Mouse (Mus musculus) hindbrain, embryonic 12.5 days (tissue): ENCODE measurements at regions not wholly inside any gene's neighbourhood (a gene's known extent, or its start where the extent isn't known, plus 50 kb on each side); places are given as distances from the start of the nearest gene placed in this dataset.

Experiments
- ATAC-seq: fragments of 200-750 bp; cut with Nextera tagmentation; 2 replicates; pipeline ENCODE4 v1.8.0; 2017; ENCODE audit warnings: moderate TSS enrichment; ENCODE audit not compliant: low FRiP score
- H3K27ac ChIP-seq: fragments of 300-500 bp; sonication (generic); 2 replicates; pipeline ENCODE4 v1.5.1; 2016; ENCODE audit warnings: mild to moderate bottlenecking
- H3K27me3 ChIP-seq: fragments of 300-500 bp; sonication (generic); 2 replicates; pipeline ENCODE4 v1.6.1; 2016; ENCODE audit warnings: mild to moderate bottlenecking
- H3K36me3 ChIP-seq: fragments of 300-500 bp; sonication (generic); 2 replicates; pipeline ENCODE4 v1.6.1; 2016; ENCODE audit warnings: mild to moderate bottlenecking
- H3K4me1 ChIP-seq: fragments of 300-500 bp; sonication (generic); 2 replicates; pipeline ENCODE4 v1.6.1; 2016
- H3K4me2 ChIP-seq: fragments of 300-500 bp; sonication (generic); replicated peaks from 2 replicates; pipeline ENCODE4 v1.6.1; 2016; ENCODE audit warnings: mild to moderate bottlenecking
- H3K4me3 ChIP-seq: fragments of 300-500 bp; sonication (generic); 2 replicates; pipeline ENCODE4 v1.5.1; 2016; ENCODE audit warnings: mild to moderate bottlenecking
- H3K9ac ChIP-seq: fragments of 300-500 bp; sonication (generic); 2 replicates; pipeline ENCODE4 v1.6.1; 2016; ENCODE audit warnings: mild to moderate bottlenecking, moderate library complexity
- H3K9me3 ChIP-seq: fragments of 300-500 bp; sonication (generic); replicated peaks from 2 replicates; pipeline ENCODE4 v1.6.1; 2016; ENCODE audit warnings: mild to moderate bottlenecking
- WGBS: fragments of 180-500 bp; shearing (Covaris S2); methylation state at CpG from one replicate; pipeline ENCODE4 v1.1.7; 2016; 5-methylcytosine and 5-hydroxymethylcytosine counted together

DNA sequence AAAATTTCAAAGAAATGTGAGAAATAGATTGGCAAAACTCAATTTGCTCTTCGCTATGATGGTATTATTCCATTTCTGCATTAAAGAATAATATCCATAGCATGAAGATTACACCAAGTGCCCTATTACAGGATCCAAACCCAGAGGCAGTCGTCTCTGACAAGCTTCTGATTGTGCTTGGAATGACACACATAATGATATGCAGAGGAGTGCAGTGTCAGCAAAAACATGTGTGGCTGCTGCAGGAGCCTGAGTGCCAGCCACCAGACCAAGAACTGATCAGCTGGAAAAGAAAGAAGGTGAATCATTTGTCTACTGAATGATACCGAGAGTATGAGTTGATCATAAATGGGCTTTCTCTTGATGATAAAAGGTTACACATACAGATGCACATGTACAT lies 137.3 kb downstream of the Il15 start:
- Histone ChIP-seq H3K27ac (no peak overlapping the region), H3K9me3 (no peaks in the 10 kb centered on the region), H3K27me3 (no peaks in the 10 kb centered on the region), H3K9ac (no peak overlapping the region), H3K36me3 (no peaks in the 10 kb centered on the region), H3K4me2 (no peak overlapping the region), H3K4me1 (no peaks in the 10 kb centered on the region), H3K4me3 (no peak overlapping the region)
- peak; percentile 69; the same call in 1 of the 2 replicates for ATAC-seq
- 73% methylated on average over 3 of the region's 3 CpGs for WGBS

DNA sequence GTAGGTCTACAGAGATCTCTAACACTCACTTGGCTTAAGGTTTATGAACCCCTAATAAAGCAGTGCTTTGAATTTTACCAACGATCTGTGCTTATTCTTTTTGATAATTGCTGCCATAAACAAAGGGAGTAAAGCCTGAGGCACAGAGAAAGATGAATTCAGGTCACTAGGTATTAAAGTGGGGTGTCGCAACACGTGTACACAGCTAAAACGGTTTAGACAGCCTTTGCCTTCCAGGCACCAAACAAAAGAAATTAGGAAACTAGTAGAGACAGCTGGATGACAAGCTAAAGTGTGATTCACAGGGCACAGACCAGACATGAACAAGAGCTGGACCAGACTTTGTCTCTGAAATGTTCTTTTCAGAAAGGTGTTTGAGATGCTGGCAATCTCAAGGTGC lies 140.8 kb downstream of the Il15 start:
- Histone ChIP-seq H3K27me3 (no peaks in the 10 kb centered on the region), H3K9me3 (no peaks in the 10 kb centered on the region), H3K27ac (no peak overlapping the region), H3K4me2 (no peak overlapping the region), H3K4me1 (no peaks in the 10 kb centered on the region), H3K4me3 (no peak overlapping the region), H3K36me3 (no peaks in the 10 kb centered on the region), H3K9ac (no peak overlapping the region)
- whole genome bisulfite sequencing: 71% methylated on average over 4 of the region's 4 CpGs
- no peak for ATAC-seq

DNA sequence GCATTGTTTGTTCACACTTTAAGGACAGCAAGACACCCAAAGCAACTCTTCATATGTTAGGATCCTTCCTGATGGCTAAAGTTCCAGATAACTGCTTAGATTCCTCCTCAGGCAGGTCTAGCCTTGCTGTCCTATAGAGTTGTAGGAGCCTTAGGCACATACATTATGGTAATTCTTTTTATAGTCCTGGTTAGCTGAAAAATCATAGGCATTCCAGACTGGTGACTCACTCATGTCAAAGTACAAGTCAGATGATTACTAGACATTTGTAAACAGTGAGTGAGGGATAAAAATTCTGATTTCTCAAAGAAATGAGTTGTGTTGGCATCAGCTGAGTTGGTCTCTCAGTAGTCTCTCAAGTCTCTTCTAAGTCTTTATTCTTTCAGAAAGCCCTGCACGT lies 142.4 kb downstream of the Il15 start:
- ATAC-seq: no peak
- Histone ChIP-seq H3K27ac (no peak overlapping the region), H3K9ac (no peak overlapping the region), H3K4me2 (no peak overlapping the region), H3K27me3 (no peaks in the 10 kb centered on the region), H3K4me1 (no peaks in the 10 kb centered on the region), H3K9me3 (no peaks in the 10 kb centered on the region), H3K4me3 (no peak overlapping the region), H3K36me3 (no peaks in the 10 kb centered on the region)
- WGBS: 82% methylated on average over 1 of the region's 1 CpGs

DNA sequence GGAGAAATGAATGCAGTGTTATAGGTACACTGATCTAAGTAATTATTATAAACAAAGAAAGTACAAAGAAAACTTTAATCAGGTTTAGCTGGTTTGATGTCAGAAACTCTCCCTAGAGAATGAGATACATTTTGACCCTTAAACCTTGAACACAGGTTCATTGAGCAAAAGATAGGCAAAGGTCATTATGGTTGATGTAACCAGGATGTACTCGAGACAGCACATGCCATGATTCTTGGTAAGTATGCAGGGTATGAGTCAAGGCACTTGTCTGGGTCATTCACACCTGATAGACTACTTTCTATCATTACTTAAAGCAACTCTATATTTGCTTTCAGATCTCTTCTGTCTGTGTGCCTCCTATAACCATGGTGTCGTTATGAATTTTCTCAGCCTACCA lies 147.2 kb downstream of the Il15 start:
- Histone ChIP-seq H3K27me3 (no peaks in the 10 kb centered on the region), H3K4me1 (no peaks in the 10 kb centered on the region), H3K4me3 (no peak overlapping the region), H3K4me2 (no peak overlapping the region), H3K36me3 (no peaks in the 10 kb centered on the region), H3K9ac (no peak overlapping the region), H3K9me3 (no peaks in the 10 kb centered on the region), H3K27ac (no peak overlapping the region)
- ATAC-seq: no peak
- WGBS: 88% methylated on average over 2 of the region's 2 CpGs

DNA sequence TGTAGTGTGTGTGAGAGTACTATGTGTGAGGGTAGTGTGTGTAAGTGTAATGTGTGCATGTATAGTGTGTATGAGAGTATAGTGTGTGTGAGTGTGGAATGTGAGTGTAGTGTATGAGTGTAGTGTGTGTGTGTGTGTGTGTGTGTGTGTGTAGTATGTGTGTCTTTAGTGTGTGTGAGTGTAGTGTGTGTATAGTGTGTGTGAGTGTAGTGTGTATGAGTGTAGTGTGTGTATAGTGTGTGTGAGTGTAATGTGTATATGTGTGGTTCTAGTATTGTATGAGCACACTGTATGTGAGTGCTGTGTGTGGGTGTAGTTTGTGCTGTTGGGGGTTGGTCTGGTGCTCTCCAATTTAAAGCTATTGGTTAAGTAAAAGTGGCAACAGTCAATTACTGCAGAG lies 150.6 kb downstream of the Il15 start:
- no peak overlapping the region for H3K27ac ChIP-seq

DNA sequence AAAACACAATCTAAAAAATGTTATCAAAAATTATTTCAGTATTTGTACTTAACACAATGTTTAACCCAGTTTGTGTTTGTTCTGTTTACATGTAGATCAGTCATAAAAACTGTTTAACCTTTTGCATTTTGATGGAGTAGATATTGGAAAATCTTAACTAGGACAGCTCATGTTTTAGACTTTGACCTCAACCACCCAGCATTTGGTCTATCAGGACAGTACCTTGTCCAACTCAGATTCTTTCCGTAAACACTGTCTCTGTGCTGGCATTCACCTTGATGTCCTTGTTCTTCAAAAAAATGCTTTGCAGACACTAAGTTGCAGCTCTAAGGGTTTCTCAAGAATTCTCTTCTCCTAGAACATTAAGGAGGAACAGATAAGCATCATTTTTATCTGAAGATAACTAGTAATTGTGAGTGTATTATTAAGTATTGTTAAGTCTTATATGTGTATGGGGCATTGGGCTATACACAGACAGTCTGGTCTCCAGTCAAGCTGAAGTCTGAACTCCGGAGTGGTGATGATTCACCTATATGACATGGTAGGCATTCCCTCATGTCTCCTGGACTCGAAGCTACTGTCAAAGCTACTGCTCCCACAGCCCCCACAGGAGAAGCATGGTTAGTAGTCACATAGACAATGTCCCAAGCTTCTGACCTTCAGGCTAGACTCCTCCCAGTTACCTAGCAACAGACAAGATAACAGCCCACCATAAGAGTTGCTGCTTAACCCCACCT lies 153.0 kb downstream of the Il15 start:
- H3K4me3 ChIP-seq: no peak overlapping the region
- WGBS: 93% methylated on average over 3 of the region's 3 CpGs
- H3K36me3 ChIP-seq: no peaks in the 10 kb centered on the region
- no peak for ATAC-seq
- H3K4me2 ChIP-seq: no peak overlapping the region
- no peak overlapping the region for H3K9ac ChIP-seq
- no peaks in the 10 kb centered on the region for H3K9me3 ChIP-seq
- H3K4me1 ChIP-seq: no peaks in the 10 kb centered on the region
- no peak overlapping the region for H3K27ac ChIP-seq
- no peaks in the 10 kb centered on the region for H3K27me3 ChIP-seq

More for the DNA sequence above, 150.6 kb downstream of the Il15 start:
- H3K9me3 ChIP-seq: no peaks in the 10 kb centered on the region
- H3K9ac ChIP-seq: no peak overlapping the region
- H3K36me3 ChIP-seq: no peaks in the 10 kb centered on the region
- H3K4me3 ChIP-seq: no peak overlapping the region
- H3K27me3 ChIP-seq: no peaks in the 10 kb centered on the region
- no peaks in the 10 kb centered on the region for H3K4me1 ChIP-seq
- H3K4me2 ChIP-seq: no peak overlapping the region
- no peak for ATAC-seq

DNA sequence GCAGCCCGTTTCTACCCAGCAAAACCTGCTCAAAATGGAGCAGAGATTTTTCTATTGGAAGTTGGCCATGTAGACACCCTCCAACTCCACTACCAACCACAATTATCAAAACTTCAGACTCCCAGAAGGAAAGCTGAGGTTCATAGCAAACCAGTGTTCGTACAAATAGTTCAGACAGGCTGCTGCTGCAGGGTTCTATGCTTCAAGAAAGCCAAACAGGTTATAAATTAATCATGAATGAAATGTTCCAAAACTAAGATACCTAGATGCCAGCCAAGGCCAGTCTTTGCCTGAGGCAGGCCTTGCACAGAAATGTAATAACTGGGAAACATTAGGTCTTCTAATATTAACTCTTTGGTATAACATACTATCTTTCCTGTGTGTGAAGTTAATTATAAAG lies 158.9 kb downstream of the Il15 start:
- H3K9ac ChIP-seq: no peak overlapping the region
- WGBS: 80% methylated on average over 2 of the region's 2 CpGs
- ATAC-seq: no peak

DNA sequence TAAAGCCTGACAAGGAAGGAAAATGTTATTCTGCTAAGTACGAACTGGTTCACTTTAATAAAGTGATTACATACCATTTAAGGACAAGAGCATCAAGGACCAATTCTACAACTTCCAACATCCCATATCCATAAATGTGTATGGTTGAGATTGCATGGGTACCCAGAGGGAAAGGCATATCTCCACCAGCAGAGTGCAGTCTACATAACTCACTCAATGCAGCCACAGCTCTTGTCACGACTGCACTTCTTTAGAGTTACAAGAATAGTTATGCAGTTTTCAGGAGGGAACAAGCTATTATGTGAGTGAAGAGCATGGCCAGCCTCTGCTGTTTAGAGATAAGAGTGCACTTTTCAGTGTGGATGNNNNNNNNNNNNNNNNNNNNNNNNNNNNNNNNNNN lies 173.1 kb downstream of the Il15 start:
- H3K9ac ChIP-seq: no peak overlapping the region
- no peak for ATAC-seq
- no peak overlapping the region for H3K4me3 ChIP-seq
- H3K27me3 ChIP-seq: no peaks in the 10 kb centered on the region
- no peaks in the 10 kb centered on the region for H3K36me3 ChIP-seq
- H3K9me3 ChIP-seq: no peaks in the 10 kb centered on the region
- WGBS: 84% methylated on average over 2 of the region's 2 CpGs
- H3K27ac ChIP-seq: no peak overlapping the region
- H3K4me1 ChIP-seq: no peaks in the 10 kb centered on the region
- no peak overlapping the region for H3K4me2 ChIP-seq

More for the DNA sequence above, 158.9 kb downstream of the Il15 start:
- Histone ChIP-seq H3K27ac (no peak overlapping the region), H3K4me3 (no peak overlapping the region), H3K9me3 (no peaks in the 10 kb centered on the region), H3K4me2 (no peak overlapping the region), H3K36me3 (no peaks in the 10 kb centered on the region), H3K4me1 (no peaks in the 10 kb centered on the region), H3K27me3 (no peaks in the 10 kb centered on the region)

DNA sequence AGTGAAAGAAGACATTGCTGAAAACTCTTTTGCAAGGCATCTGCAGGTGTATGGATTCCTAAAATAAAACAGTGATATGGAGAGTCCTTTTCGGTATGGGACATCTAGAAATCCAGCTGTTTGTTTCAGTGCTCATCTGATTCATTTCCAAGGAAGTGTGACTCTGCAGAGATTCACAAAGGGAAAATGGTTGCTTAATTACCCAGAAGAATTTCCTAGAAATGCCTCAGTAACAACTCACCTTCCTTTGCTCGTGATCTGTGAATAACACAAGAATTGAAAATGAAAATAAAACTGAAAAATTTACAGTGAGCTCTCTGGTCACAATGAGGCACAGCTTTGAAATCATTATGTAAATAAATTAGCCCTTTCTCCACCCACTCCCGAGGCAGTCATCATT lies 201.3 kb downstream of the Il15 start:
- no peak overlapping the region for H3K4me2 ChIP-seq

DNA sequence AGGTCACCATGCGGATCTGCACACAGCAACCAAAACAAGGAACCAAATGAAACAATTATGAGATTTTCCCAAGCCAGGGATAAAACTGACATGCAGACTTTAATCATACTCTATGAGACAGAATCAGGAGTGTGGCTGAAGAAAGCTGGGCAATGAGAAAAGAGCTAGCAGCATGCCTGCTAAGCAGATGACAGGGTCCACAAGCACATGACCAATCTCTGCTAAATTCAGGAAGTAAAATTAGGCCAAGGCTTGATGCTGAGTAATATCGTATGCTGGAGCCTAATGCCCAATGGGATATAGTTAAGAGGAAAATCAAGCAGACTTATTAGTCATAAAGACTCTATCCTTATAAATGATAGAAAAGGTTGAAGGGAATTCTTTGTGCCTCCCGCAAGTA lies 202.8 kb downstream of the Il15 start:
- Histone ChIP-seq H3K36me3 (no peaks in the 10 kb centered on the region), H3K9me3 (no peaks in the 10 kb centered on the region), H3K4me1 (no peaks in the 10 kb centered on the region), H3K27ac (no peak overlapping the region), H3K27me3 (no peaks in the 10 kb centered on the region), H3K4me3 (no peak overlapping the region), H3K9ac (no peak overlapping the region), H3K4me2 (no peak overlapping the region)
- 89% methylated on average over 3 of the region's 3 CpGs for WGBS
- no peak for ATAC-seq

More for the DNA sequence above, 201.3 kb downstream of the Il15 start:
- no peaks in the 10 kb centered on the region for H3K9me3 ChIP-seq
- H3K36me3 ChIP-seq: no peaks in the 10 kb centered on the region
- H3K27ac ChIP-seq: no peak overlapping the region
- H3K4me1 ChIP-seq: no peaks in the 10 kb centered on the region
- H3K4me3 ChIP-seq: no peak overlapping the region
- H3K9ac ChIP-seq: no peak overlapping the region
- H3K27me3 ChIP-seq: no peaks in the 10 kb centered on the region
- ATAC-seq: no peak
- 64% methylated on average over 3 of the region's 3 CpGs for WGBS

DNA sequence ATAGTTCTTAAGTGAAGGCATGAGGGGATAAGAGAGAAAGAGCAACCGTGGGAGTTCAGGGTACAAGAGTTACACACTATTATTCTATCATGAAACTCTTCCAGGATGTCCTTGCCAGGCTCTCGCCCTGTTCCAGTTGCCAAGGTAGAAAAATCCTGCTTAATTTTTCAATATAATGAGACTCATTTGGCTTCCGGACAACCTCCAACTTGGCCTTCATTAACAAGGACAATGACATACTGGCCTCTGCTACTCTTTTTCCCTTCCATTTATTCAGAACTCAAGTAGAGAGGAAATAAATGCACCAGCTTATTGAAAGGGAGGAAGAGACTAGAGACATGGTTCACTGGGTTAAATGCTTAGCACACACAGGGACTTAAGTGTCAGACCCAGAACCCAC lies 206.5 kb downstream of the Il15 start:
- Histone ChIP-seq H3K4me3 (no peak overlapping the region), H3K36me3 (no peaks in the 10 kb centered on the region), H3K27me3 (no peaks in the 10 kb centered on the region), H3K27ac (no peak overlapping the region), H3K9me3 (no peaks in the 10 kb centered on the region), H3K9ac (no peak overlapping the region), H3K4me2 (no peak overlapping the region), H3K4me1 (no peaks in the 10 kb centered on the region)
- WGBS: 70% methylated on average over 3 of the region's 3 CpGs
- ATAC-seq: no peak

DNA sequence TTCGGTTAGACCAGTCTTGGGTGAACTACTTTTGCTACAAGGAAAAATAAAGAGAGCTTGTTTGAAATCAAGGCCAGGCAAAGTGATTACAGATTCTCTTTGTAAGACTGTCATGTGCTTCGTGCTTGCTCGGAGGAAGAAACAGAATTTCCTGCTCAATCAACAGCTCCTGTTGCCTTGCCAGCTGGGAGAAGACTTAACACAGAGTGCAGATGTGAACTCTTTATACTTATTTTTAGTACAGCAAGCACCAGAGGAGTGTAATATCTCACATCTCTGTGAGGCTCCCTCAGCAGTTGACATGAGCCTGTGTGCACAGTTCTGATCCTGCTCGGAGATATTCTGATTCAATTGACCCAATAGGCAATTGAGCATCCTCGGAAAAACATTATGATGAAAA lies 207.9 kb downstream of the Il15 start:
- Histone ChIP-seq H3K4me3 (no peak overlapping the region), H3K36me3 (no peaks in the 10 kb centered on the region), H3K27ac (no peak overlapping the region), H3K4me1 (no peaks in the 10 kb centered on the region), H3K4me2 (no peak overlapping the region), H3K9me3 (no peaks in the 10 kb centered on the region), H3K27me3 (no peaks in the 10 kb centered on the region), H3K9ac (no peak overlapping the region)
- WGBS: 72% methylated on average over 5 of the region's 5 CpGs
- ATAC-seq: no peak

DNA sequence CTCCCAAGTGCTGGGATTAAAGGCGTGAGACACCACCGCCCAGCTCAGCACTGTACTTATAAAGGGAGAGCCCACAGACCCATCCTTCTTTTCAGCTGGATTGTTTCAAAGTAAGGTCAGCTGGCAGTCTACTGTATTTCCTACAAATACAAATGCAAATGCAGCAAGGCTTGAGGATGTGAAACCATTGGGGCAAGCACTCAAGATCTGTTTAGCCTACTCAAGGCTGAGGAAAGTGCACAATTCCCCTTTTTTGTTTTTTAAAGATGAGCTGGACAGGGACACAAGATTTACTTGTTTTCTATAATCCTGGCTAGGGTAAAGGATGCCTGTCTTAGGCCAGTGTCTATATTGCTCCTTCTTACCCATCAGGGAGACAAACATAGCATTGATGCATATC lies 212.0 kb downstream of the Il15 start:
- H3K4me3 ChIP-seq: no peak overlapping the region
- no peaks in the 10 kb centered on the region for H3K4me1 ChIP-seq
- no peak overlapping the region for H3K4me2 ChIP-seq
- H3K27me3 ChIP-seq: no peaks in the 10 kb centered on the region
- H3K36me3 ChIP-seq: no peaks in the 10 kb centered on the region
- no peaks in the 10 kb centered on the region for H3K9me3 ChIP-seq
- WGBS: 98% methylated on average over 2 of the region's 2 CpGs
- ATAC-seq: no peak
- no peak overlapping the region for H3K9ac ChIP-seq
- no peak overlapping the region for H3K27ac ChIP-seq
